Mouse (Mus musculus): ENCODE measurements around the gene Mylk4. TPM values are rescaled to one million over a fixed set of nuclear protein-coding genes. Genes with fewer than 3 reads are reported as not detected.
A peak's percentile ranks its signal among the peaks of the same experiment; 100 is the strongest.

The Mylk4 gene
- polyA plus RNA-seq, 1 experiment from 2014 or later = 0.06 TPM

- no peaks in the 10 kb centered on the region for H3K9me3 ChIP-seq
- H3K27me3 ChIP-seq = no peaks in the 10 kb centered on the region
- H3K4me1 ChIP-seq = no peaks in the 10 kb centered on the region
- no peaks in the 10 kb centered on the region for H3K36me3 ChIP-seq
- H3K9ac ChIP-seq (replicated peaks) = no peak overlapping the region
- H3K27ac ChIP-seq (replicated peaks) = no peak overlapping the region
- no peak overlapping the region for H3K4me3 ChIP-seq
- 82% methylated on average over 4 of the region's 4 CpGs for WGBS
- no peak for ATAC-seq (replicated peaks)
- no peak overlapping the region for H3K4me2 ChIP-seq (replicated peaks)
Measured at GRCm38 (mm10) chr13:32789781-32790180, 6.0 kb upstream of the Mylk4 start.

DNA sequence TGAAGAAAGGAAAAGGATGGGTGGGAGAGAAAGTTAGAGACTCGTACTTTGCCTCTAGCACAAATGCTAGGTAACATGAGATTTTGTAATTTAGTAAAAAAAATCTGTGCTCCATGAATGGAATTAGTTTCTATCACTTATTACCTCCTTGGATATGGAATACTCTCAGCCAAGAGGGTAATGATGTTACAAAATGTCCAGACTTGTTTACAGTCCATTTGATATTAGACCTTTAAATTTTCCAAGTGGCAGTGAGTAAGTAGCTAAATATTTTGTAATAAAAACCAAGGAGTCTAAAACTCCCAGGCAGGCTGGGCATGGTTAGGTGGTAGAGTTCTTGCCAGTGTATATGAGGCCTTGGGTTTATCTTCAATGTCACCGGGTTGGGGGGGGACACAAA, 3.8 kb upstream of the Mylk4 start:
- no peaks in the 10 kb centered on the region for H3K9me3 ChIP-seq
- no peaks in the 10 kb centered on the region for H3K27me3 ChIP-seq
- no peak overlapping the region for H3K9ac ChIP-seq (replicated peaks)
- H3K27ac ChIP-seq (replicated peaks) = no peak overlapping the region
- H3K4me3 ChIP-seq = no peak overlapping the region
- no peak for ATAC-seq (replicated peaks)
- no peak overlapping the region for H3K4me2 ChIP-seq (replicated peaks)
- no peaks in the 10 kb centered on the region for H3K4me1 ChIP-seq
- 78% methylated on average over 2 of the region's 2 CpGs for WGBS
- no peaks in the 10 kb centered on the region for H3K36me3 ChIP-seq

DNA sequence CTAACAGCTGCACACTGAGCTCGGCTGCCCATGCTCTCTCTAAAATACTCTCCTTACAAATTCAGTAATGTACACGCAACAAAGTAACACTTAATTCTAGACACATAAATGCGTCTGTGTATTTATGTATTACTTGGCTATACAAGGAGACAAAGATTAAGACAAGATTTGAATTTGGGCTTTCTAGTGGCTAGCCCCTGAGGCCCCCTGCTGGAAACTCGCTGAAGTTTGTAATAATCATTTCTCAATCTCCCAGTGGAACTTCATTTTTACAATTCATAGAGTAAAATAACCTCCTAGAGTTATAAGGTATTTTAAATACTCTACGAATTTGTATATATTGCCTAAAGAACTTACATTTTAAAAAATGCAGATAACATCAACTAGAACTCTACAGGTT, 699 bp downstream of the Mylk4 start:
- Histone ChIP-seq H3K9me3 (no peaks in the 10 kb centered on the region), H3K27me3 (no peaks in the 10 kb centered on the region), H3K9ac (replicated peaks) (no peak overlapping the region), H3K4me2 (replicated peaks) (no peak overlapping the region), H3K27ac (replicated peaks) (no peak overlapping the region), H3K36me3 (no peaks in the 10 kb centered on the region), H3K4me3 (no peak overlapping the region), H3K4me1 (no peaks in the 10 kb centered on the region)
- ATAC-seq (replicated peaks) = no peak
- 68% methylated on average over 5 of the region's 5 CpGs for WGBS

- WGBS = 65% methylated on average over 3 of the region's 3 CpGs
- Histone ChIP-seq H3K27ac (replicated peaks) (no peak overlapping the region), H3K36me3 (no peaks in the 10 kb centered on the region), H3K27me3 (no peaks in the 10 kb centered on the region), H3K4me2 (replicated peaks) (no peak overlapping the region), H3K4me1 (no peaks in the 10 kb centered on the region), H3K9ac (replicated peaks) (no peak overlapping the region), H3K9me3 (no peaks in the 10 kb centered on the region), H3K4me3 (no peak overlapping the region)
- no peak for ATAC-seq (replicated peaks)
Measured at GRCm38 (mm10) chr13:32778861-32779260, 4.9 kb downstream of the Mylk4 start.

GRCm38 (mm10) chr13:32776350-32776749, 7.4 kb downstream of the Mylk4 start:
- no peak for ATAC-seq (replicated peaks)
- Histone ChIP-seq H3K4me1 (no peaks in the 10 kb centered on the region), H3K4me3 (no peak overlapping the region), H3K9me3 (no peaks in the 10 kb centered on the region), H3K27me3 (no peaks in the 10 kb centered on the region), H3K27ac (replicated peaks) (no peak overlapping the region), H3K9ac (replicated peaks) (no peak overlapping the region), H3K36me3 (no peaks in the 10 kb centered on the region), H3K4me2 (replicated peaks) (no peak overlapping the region)
- 93% methylated on average over 10 of the region's 10 CpGs for WGBS

- no peaks in the 10 kb centered on the region for H3K9me3 ChIP-seq
- no peaks in the 10 kb centered on the region for H3K27me3 ChIP-seq
- no peak for ATAC-seq (replicated peaks)
- no peaks in the 10 kb centered on the region for H3K36me3 ChIP-seq
- 92% methylated on average over 9 of the region's 9 CpGs for WGBS
- H3K4me3 ChIP-seq = no peak overlapping the region
- no peak overlapping the region for H3K27ac ChIP-seq (replicated peaks)
- H3K4me2 ChIP-seq (replicated peaks) = no peak overlapping the region
- H3K9ac ChIP-seq (replicated peaks) = no peak overlapping the region
- no peaks in the 10 kb centered on the region for H3K4me1 ChIP-seq
Measured at GRCm38 (mm10) chr13:32775889-32776288, 7.9 kb downstream of the Mylk4 start.

- Histone ChIP-seq H3K9me3 (no peaks in the 10 kb centered on the region), H3K27me3 (no peaks in the 10 kb centered on the region), H3K4me1 (no peaks in the 10 kb centered on the region), H3K4me2 (replicated peaks) (no peak overlapping the region), H3K36me3 (no peaks in the 10 kb centered on the region), H3K9ac (replicated peaks) (no peak overlapping the region), H3K27ac (replicated peaks) (no peak overlapping the region), H3K4me3 (no peak overlapping the region)
- WGBS = 18% methylated on average over 3 of the region's 3 CpGs
- no peak for ATAC-seq (replicated peaks)
Measured at GRCm38 (mm10) chr13:32769960-32770359, 13.8 kb downstream of the Mylk4 start.

- ATAC-seq (replicated peaks) = no peak
- H3K27me3 ChIP-seq = no peaks in the 10 kb centered on the region
- no peak overlapping the region for H3K4me3 ChIP-seq
- no peaks in the 10 kb centered on the region for H3K36me3 ChIP-seq
- no peaks in the 10 kb centered on the region for H3K9me3 ChIP-seq
- H3K9ac ChIP-seq (replicated peaks) = no peak overlapping the region
- H3K27ac ChIP-seq (replicated peaks) = no peak overlapping the region
- H3K4me2 ChIP-seq (replicated peaks) = no peak overlapping the region
- WGBS = 14% methylated on average over 4 of the region's 4 CpGs
- no peaks in the 10 kb centered on the region for H3K4me1 ChIP-seq
Measured at GRCm38 (mm10) chr13:32768104-32768503, 15.7 kb downstream of the Mylk4 start.

DNA sequence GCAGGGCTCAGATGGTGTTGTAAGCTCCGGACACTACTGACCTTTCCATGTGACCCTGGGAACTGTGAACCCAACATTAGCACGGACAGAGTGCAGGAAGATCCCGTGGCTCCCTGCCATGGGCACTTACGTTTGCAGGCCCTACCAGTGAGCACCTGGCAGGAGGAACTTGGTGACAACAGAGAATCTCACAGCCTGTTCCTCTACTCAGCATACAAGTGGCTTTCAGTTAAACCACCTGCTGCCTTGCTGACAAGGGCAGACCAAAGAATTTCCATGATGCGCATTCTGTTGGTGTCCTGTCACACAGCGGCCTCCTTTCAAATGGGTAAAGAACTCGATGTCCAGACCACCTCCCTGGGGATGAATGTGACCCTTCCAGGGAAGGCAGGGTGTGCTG, 19.3 kb downstream of the Mylk4 start:
- Histone ChIP-seq H3K4me3 (no peak overlapping the region), H3K4me2 (replicated peaks) (no peak overlapping the region), H3K4me1 (no peaks in the 10 kb centered on the region), H3K36me3 (no peaks in the 10 kb centered on the region), H3K27me3 (no peaks in the 10 kb centered on the region), H3K9ac (replicated peaks) (no peak overlapping the region), H3K27ac (replicated peaks) (no peak overlapping the region), H3K9me3 (no peaks in the 10 kb centered on the region)
- ATAC-seq (replicated peaks) = no peak
- WGBS = 47% methylated on average over 7 of the region's 7 CpGs

- Histone ChIP-seq H3K4me2 (replicated peaks) (no peak overlapping the region), H3K4me3 (no peak overlapping the region)
- no peak for ATAC-seq (replicated peaks)
Measured at GRCm38 (mm10) chr13:32763141-32763540, 20.6 kb downstream of the Mylk4 start.

GRCm38 (mm10) chr13:32760795-32761194, 23.0 kb downstream of the Mylk4 start:
- Histone ChIP-seq H3K4me3 (no peak overlapping the region), H3K9me3 (no peaks in the 10 kb centered on the region), H3K27me3 (no peaks in the 10 kb centered on the region), H3K4me1 (peaks cover 6% of the 10 kb centered on the region), H3K36me3 (no peaks in the 10 kb centered on the region), H3K4me2 (replicated peaks) (no peak overlapping the region), H3K27ac (replicated peaks) (no peak overlapping the region), H3K9ac (replicated peaks) (no peak overlapping the region)
- no peak for ATAC-seq (replicated peaks)
- 81% methylated on average over 2 of the region's 2 CpGs for WGBS

More at GRCm38 (mm10) chr13:32763141-32763540, 20.6 kb downstream of the Mylk4 start:
- no peaks in the 10 kb centered on the region for H3K9me3 ChIP-seq
- no peaks in the 10 kb centered on the region for H3K27me3 ChIP-seq
- H3K9ac ChIP-seq (replicated peaks) = no peak overlapping the region
- WGBS = 82% methylated on average over 3 of the region's 3 CpGs
- H3K36me3 ChIP-seq = no peaks in the 10 kb centered on the region
- H3K4me1 ChIP-seq = peaks cover 6% of the 10 kb centered on the region
- H3K27ac ChIP-seq (replicated peaks) = no peak overlapping the region

DNA sequence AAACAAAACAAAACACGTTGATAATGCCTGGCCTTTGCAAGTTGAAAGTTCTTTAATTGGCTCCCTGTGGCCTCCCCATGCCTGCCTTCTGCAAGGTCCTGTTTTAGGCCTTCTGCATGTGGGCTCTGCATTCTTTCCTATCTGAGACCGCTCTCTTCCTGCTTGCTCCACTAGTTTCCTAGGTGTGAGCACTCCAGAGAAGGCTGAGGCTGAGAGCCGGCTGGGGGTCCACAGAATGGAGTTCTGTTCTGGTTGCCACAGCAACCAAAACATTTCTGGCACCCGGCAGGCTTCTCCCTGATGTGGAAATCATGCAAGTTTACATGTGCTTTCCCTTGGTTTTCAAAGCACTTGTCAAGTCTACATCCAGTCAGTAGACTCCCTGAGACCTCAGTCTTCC, 24.7 kb downstream of the Mylk4 start:
- WGBS = 1% methylated on average over 4 of the region's 4 CpGs
- no peak overlapping the region for H3K9ac ChIP-seq (replicated peaks)
- no peak overlapping the region for H3K4me3 ChIP-seq
- no peak overlapping the region; the same call in 1 of the 2 replicates for H3K27ac ChIP-seq (replicated peaks)
- peak; percentile 66; the same call in 1 of the 2 replicates for ATAC-seq (replicated peaks)
- H3K36me3 ChIP-seq = no peaks in the 10 kb centered on the region
- no peaks in the 10 kb centered on the region for H3K27me3 ChIP-seq
- H3K4me1 ChIP-seq = peaks cover 6% of the 10 kb centered on the region
- no peaks in the 10 kb centered on the region for H3K9me3 ChIP-seq
- H3K4me2 ChIP-seq (replicated peaks) = no peak overlapping the region

DNA sequence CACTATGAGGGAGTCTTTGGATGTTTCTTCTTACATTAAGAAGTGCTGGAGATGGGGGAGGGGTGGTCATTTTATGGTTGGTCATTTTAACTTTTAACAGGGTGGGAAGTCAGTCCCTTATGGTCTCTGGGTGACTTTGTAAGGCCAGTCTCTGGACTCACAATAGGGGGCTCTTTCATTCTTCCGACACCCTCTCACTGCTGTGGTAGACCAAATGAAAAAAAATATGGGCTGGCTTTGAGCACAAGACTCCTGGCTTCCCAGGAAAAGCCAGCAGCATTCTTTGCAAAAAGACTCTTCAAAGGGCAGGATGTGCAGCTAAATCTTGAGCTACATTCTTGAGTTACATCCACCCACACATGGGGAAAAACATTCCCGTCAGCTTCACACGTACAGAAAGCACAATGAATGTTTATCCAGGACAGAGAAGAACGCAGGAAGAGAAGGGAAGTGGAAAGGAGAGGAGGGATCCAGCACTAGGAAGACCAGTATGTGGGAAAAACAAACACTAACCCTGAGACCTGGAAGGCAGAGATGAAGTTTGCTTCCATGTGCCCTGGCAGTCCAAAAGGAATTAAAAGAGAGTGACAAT, 31.6 kb downstream of the Mylk4 start:
- WGBS = 65% methylated on average over 4 of the region's 4 CpGs
- Histone ChIP-seq H3K9ac (replicated peaks) (no peak overlapping the region), H3K4me2 (replicated peaks) (no peak overlapping the region), H3K4me3 (no peak overlapping the region), H3K4me1 (no peaks in the 10 kb centered on the region), H3K27me3 (no peaks in the 10 kb centered on the region), H3K27ac (replicated peaks) (no peak overlapping the region), H3K36me3 (no peaks in the 10 kb centered on the region), H3K9me3 (no peaks in the 10 kb centered on the region)
- ATAC-seq (replicated peaks) = no peak
